Mouse (Mus musculus) olfactory bulb, adult 2 months (tissue): ENCODE measurements at regions not wholly inside any gene's neighbourhood (a gene's known extent, or its start where the extent isn't known, plus 50 kb on each side); places are given as distances from the start of the nearest gene placed in this dataset.

ENCODE experiments used
- CTCF ChIP-seq: fragments of 200-500 bp; IDR thresholded peaks from 2 replicates; pipeline ENCODE4 v1.5.1; 2012; ENCODE audit warnings: low read depth, mild to moderate bottlenecking, low read length, moderate library complexity; ENCODE audit not compliant: insufficient read depth
- POLR2A ChIP-seq: fragments of 200-500 bp; IDR thresholded peaks from 2 replicates; pipeline ENCODE4 v1.6.1; 2012; ENCODE audit warnings: mild to moderate bottlenecking, low read depth, low read length, moderate library complexity; ENCODE audit not compliant: insufficient read depth

- TF ChIP-seq CTCF: no peak
- TF ChIP-seq POLR2A: no peak
These were observed 122.7 kb upstream of the Fmo9 start for GRCm38 (mm10) chr1:166804333-166804732.
